Mouse (Mus musculus): ENCODE results near the gene Pfkfb3. TPM values are rescaled to one million over a fixed set of nuclear protein-coding genes. Genes with fewer than 3 reads are reported as not detected.

The Pfkfb3 gene
- polyA plus RNA-seq, 1 experiment from 2014 or later, result 28.7 TPM

DNA sequence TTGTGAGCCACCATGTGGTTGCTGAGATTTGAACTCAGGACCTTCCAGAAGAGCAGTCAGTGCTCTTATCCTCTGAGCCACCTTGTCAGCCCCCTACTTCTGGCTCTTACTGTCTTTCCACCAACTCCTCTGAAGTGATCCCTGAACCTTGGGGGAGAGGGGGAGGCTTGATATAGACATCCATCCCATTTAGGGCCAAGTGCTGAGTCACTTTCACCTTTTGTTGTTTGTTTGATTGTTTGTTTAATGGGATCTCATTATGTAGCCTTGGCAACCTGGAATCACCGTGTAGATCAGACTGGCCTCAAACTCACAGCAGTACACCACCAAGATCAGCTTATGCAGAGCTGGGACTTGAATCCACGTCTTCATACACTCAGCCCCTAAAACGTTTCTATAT, 3.4 kb upstream of the Pfkfb3 start:
- ATAC-seq (ENCODE audit: low FRiP score, low TSS enrichment) (no peak), DNase-seq (no peak)
- Histone ChIP-seq H3K4me3 (replicated peaks; ENCODE audit: low read depth, low read length) (no peak overlapping the region), H3K9ac (replicated peaks; ENCODE audit: low read length) (no peak overlapping the region), H3K36me3 (ENCODE audit: control insufficient read depth, insufficient read depth, low read length) (no peaks in the 10 kb centered on the region), H3K4me1 (ENCODE audit: control insufficient read depth, insufficient read depth, low read length) (peaks cover 8% of the 10 kb centered on the region), H3K9me3 (ENCODE audit: control insufficient read depth, low read length) (no peaks in the 10 kb centered on the region), H3K27me3 (ENCODE audit: control insufficient read depth, insufficient read depth, low read length) (peaks cover 14% of the 10 kb centered on the region; the same call in 1 of the 2 replicates), H3K27ac (replicated peaks; ENCODE audit: low read depth, low read length) (no peak overlapping the region), H3K4me2 (ENCODE audit: low read length) (no peak overlapping the region)
- WGBS, result 66% methylated on average over 3 of the region's 3 CpGs

DNA sequence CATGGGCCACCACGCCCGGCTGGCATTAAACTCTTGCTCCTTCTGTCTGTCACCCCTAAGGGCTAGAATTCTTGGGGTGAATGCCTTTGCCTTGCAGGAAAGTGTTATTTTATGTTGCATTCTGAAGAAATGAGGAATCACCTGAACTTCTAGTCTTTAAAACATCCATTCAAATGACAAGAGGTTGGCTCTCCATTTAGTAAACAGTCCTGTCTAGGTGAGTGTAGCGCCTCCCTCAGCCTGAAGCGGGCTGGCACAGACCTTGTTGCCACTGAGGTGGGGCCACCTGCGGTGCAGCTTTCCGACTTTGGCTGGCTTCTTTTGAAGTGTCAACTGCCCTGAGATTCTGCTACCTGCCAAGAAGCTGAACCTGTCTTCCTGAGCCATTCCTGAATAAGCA, 1.4 kb upstream of the Pfkfb3 start:
- Histone ChIP-seq H3K9ac (replicated peaks; ENCODE audit: low read length) (no peak overlapping the region), H3K27me3 (ENCODE audit: control insufficient read depth, insufficient read depth, low read length) (peaks cover 14% of the 10 kb centered on the region; the same call in 1 of the 2 replicates), H3K27ac (replicated peaks; ENCODE audit: low read depth, low read length) (no peak overlapping the region), H3K9me3 (ENCODE audit: control insufficient read depth, low read length) (no peaks in the 10 kb centered on the region), H3K4me3 (replicated peaks; ENCODE audit: low read depth, low read length) (no peak overlapping the region), H3K4me2 (ENCODE audit: low read length) (no peak overlapping the region), H3K4me1 (ENCODE audit: control insufficient read depth, insufficient read depth, low read length) (peaks cover 10% of the 10 kb centered on the region), H3K36me3 (ENCODE audit: control insufficient read depth, insufficient read depth, low read length) (no peaks in the 10 kb centered on the region)
- no peak for ATAC-seq (ENCODE audit: low FRiP score, low TSS enrichment)
- WGBS, result 57% methylated on average over 6 of the region's 6 CpGs
- DNase-seq, result no peak

- H3K9me3 ChIP-seq (ENCODE audit: control insufficient read depth, low read length), result no peaks in the 10 kb centered on the region
- H3K4me1 ChIP-seq (ENCODE audit: control insufficient read depth, insufficient read depth, low read length), result peaks cover 10% of the 10 kb centered on the region
- H3K9ac ChIP-seq (replicated peaks; ENCODE audit: low read length), result peak overlapping the region; percentile 62
- no peaks in the 10 kb centered on the region for H3K36me3 ChIP-seq (ENCODE audit: control insufficient read depth, insufficient read depth, low read length)
- DNase-seq (peak; percentile 30), ATAC-seq (ENCODE audit: low FRiP score, low TSS enrichment) (peak; percentile 13; the same call in 1 of the 2 replicates)
- no peak overlapping the region for H3K27ac ChIP-seq (replicated peaks; ENCODE audit: low read depth, low read length)
- peak overlapping the region; percentile 99 for H3K4me2 ChIP-seq (ENCODE audit: low read length)
- peak overlapping the region; percentile 60 for H3K4me3 ChIP-seq (replicated peaks; ENCODE audit: low read depth, low read length)
- 3% methylated on average over 15 of the region's 15 CpGs for WGBS
- H3K27me3 ChIP-seq (ENCODE audit: control insufficient read depth, insufficient read depth, low read length), result peaks cover 14% of the 10 kb centered on the region; the same call in 1 of the 2 replicates
These were observed 868 bp downstream of the Pfkfb3 start for GRCm38 (mm10) chr2:11552966-11553451.

GRCm38 (mm10) chr2:11552297-11552821, 1.5 kb downstream of the Pfkfb3 start:
- DNase-seq, result peak; percentile 24
- H3K4me3 ChIP-seq (replicated peaks; ENCODE audit: low read depth, low read length), result peak overlapping the region; percentile 60
- 5% methylated on average over 9 of the region's 9 CpGs for WGBS

GRCm38 (mm10) chr2:11551726-11552125, 2.2 kb downstream of the Pfkfb3 start:
- H3K9ac ChIP-seq (replicated peaks; ENCODE audit: low read length), result no peak overlapping the region
- 34% methylated on average over 1 of the region's 1 CpGs for WGBS
- peaks cover 10% of the 10 kb centered on the region for H3K4me1 ChIP-seq (ENCODE audit: control insufficient read depth, insufficient read depth, low read length)
- no peaks in the 10 kb centered on the region for H3K9me3 ChIP-seq (ENCODE audit: control insufficient read depth, low read length)
- no peak overlapping the region for H3K4me2 ChIP-seq (ENCODE audit: low read length)
- no peak overlapping the region for H3K27ac ChIP-seq (replicated peaks; ENCODE audit: low read depth, low read length)
- peaks cover 14% of the 10 kb centered on the region; the same call in 1 of the 2 replicates for H3K27me3 ChIP-seq (ENCODE audit: control insufficient read depth, insufficient read depth, low read length)
- no peak for DNase-seq
- no peak for ATAC-seq (ENCODE audit: low FRiP score, low TSS enrichment)
- no peaks in the 10 kb centered on the region for H3K36me3 ChIP-seq (ENCODE audit: control insufficient read depth, insufficient read depth, low read length)
- H3K4me3 ChIP-seq (replicated peaks; ENCODE audit: low read depth, low read length), result no peak overlapping the region

More at GRCm38 (mm10) chr2:11552297-11552821, 1.5 kb downstream of the Pfkfb3 start:
- H3K9ac ChIP-seq (replicated peaks; ENCODE audit: low read length), result no peak overlapping the region
- H3K27ac ChIP-seq (replicated peaks; ENCODE audit: low read depth, low read length), result no peak overlapping the region
- no peaks in the 10 kb centered on the region for H3K9me3 ChIP-seq (ENCODE audit: control insufficient read depth, low read length)
- no peaks in the 10 kb centered on the region for H3K36me3 ChIP-seq (ENCODE audit: control insufficient read depth, insufficient read depth, low read length)
- peak overlapping the region; percentile 99 for H3K4me2 ChIP-seq (ENCODE audit: low read length)
- peaks cover 14% of the 10 kb centered on the region; the same call in 1 of the 2 replicates for H3K27me3 ChIP-seq (ENCODE audit: control insufficient read depth, insufficient read depth, low read length)
- ATAC-seq (ENCODE audit: low FRiP score, low TSS enrichment), result peak; percentile 12; the same call in 1 of the 2 replicates
- H3K4me1 ChIP-seq (ENCODE audit: control insufficient read depth, insufficient read depth, low read length), result peaks cover 10% of the 10 kb centered on the region

DNA sequence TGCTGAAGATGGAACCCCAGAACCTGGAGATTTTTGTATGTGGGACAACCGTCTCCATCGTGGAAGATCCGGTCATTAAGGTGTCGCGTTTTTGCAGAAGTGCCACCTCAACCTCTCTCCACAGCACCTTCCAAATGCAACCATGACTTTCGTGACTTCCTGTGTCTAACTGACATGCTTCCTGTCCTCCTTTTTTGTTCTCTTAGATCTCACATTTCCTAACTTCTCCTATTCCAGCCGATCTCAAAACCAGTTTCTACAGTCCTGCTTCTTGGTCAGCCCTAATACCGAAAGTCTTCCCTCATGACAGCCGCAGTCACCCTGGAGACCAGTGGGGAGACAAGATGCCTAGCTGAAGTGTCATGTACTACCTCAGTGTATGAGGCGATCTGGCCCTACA, 5.4 kb downstream of the Pfkfb3 start:
- no peak overlapping the region for H3K27ac ChIP-seq (replicated peaks; ENCODE audit: low read depth, low read length)
- no peak overlapping the region for H3K4me2 ChIP-seq (ENCODE audit: low read length)
- H3K9me3 ChIP-seq (ENCODE audit: control insufficient read depth, low read length), result no peaks in the 10 kb centered on the region
- 92% methylated on average over 10 of the region's 10 CpGs for WGBS
- no peaks in the 10 kb centered on the region for H3K36me3 ChIP-seq (ENCODE audit: control insufficient read depth, insufficient read depth, low read length)
- peaks cover 11% of the 10 kb centered on the region; the same call in 1 of the 2 replicates for H3K27me3 ChIP-seq (ENCODE audit: control insufficient read depth, insufficient read depth, low read length)
- H3K4me1 ChIP-seq (ENCODE audit: control insufficient read depth, insufficient read depth, low read length), result peaks cover 10% of the 10 kb centered on the region
- DNase-seq (no peak), ATAC-seq (ENCODE audit: low FRiP score, low TSS enrichment) (no peak)
- H3K4me3 ChIP-seq (replicated peaks; ENCODE audit: low read depth, low read length), result no peak overlapping the region
- H3K9ac ChIP-seq (replicated peaks; ENCODE audit: low read length), result no peak overlapping the region

- H3K4me2 ChIP-seq (ENCODE audit: low read length), result no peak overlapping the region
- ATAC-seq (ENCODE audit: low FRiP score, low TSS enrichment) (no peak), DNase-seq (no peak)
- H3K36me3 ChIP-seq (ENCODE audit: control insufficient read depth, insufficient read depth, low read length), result no peaks in the 10 kb centered on the region
- 66% methylated on average over 2 of the region's 2 CpGs for WGBS
- H3K4me3 ChIP-seq (replicated peaks; ENCODE audit: low read depth, low read length), result no peak overlapping the region
- no peaks in the 10 kb centered on the region for H3K9me3 ChIP-seq (ENCODE audit: control insufficient read depth, low read length)
- H3K27ac ChIP-seq (replicated peaks; ENCODE audit: low read depth, low read length), result no peak overlapping the region
- H3K9ac ChIP-seq (replicated peaks; ENCODE audit: low read length), result no peak overlapping the region
- H3K4me1 ChIP-seq (ENCODE audit: control insufficient read depth, insufficient read depth, low read length), result peaks cover 5% of the 10 kb centered on the region; the same call in 1 of the 2 replicates
- peaks cover 4% of the 10 kb centered on the region; the same call in 1 of the 2 replicates for H3K27me3 ChIP-seq (ENCODE audit: control insufficient read depth, insufficient read depth, low read length)
These were observed 6.3 kb downstream of the Pfkfb3 start for GRCm38 (mm10) chr2:11547609-11548008.

DNA sequence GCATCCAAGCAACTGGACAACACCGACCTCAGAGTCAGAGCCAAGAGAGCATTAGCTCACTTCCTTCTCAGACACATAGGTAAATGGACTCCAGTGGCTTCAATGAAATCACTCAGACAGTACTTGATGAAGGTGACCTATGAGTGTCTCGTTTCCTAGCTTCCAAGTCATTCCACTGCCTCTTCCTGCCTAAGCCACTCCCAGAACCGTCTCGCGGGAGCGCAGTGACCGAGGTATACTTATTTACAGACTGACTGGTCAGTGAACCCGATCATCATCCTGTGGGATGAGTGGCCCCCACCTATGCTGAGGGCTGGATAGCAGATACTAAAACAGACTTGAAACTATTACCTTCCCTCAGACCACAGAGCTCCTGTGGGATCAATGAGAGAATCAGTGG, 7.8 kb downstream of the Pfkfb3 start:
- DNase-seq (no peak), ATAC-seq (ENCODE audit: low FRiP score, low TSS enrichment) (no peak)
- Histone ChIP-seq H3K9me3 (ENCODE audit: control insufficient read depth, low read length) (no peaks in the 10 kb centered on the region), H3K4me2 (ENCODE audit: low read length) (no peak overlapping the region), H3K36me3 (ENCODE audit: control insufficient read depth, insufficient read depth, low read length) (no peaks in the 10 kb centered on the region), H3K27me3 (ENCODE audit: control insufficient read depth, insufficient read depth, low read length) (no peaks in the 10 kb centered on the region), H3K27ac (replicated peaks; ENCODE audit: low read depth, low read length) (no peak overlapping the region), H3K4me1 (ENCODE audit: control insufficient read depth, insufficient read depth, low read length) (no peaks in the 10 kb centered on the region), H3K4me3 (replicated peaks; ENCODE audit: low read depth, low read length) (no peak overlapping the region), H3K9ac (replicated peaks; ENCODE audit: low read length) (no peak overlapping the region)
- 91% methylated on average over 8 of the region's 8 CpGs for WGBS

DNA sequence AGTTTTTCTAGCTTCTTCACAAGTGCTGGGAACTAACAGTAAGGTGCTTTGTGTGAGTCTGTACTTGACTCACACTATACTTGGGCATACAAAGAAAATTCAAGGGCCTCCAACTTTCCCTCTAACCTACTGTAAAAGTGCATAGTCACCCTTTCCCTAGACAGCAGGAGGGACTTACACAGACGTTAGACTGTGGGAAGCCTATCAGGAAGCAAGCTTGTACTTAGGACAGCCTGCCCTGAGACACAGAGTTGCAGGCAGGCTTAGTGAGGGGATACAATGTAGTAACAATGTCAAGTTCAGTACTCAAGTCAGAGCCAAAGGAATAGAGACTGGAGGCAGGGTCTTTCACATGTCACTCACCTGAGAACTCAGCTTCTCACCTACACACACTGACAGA, 8.5 kb downstream of the Pfkfb3 start:
- H3K27me3 ChIP-seq (ENCODE audit: control insufficient read depth, insufficient read depth, low read length), result no peaks in the 10 kb centered on the region
- no peaks in the 10 kb centered on the region for H3K4me1 ChIP-seq (ENCODE audit: control insufficient read depth, insufficient read depth, low read length)
- no peaks in the 10 kb centered on the region for H3K36me3 ChIP-seq (ENCODE audit: control insufficient read depth, insufficient read depth, low read length)
- ATAC-seq (ENCODE audit: low FRiP score, low TSS enrichment), result no peak
- no peak for DNase-seq
- WGBS, result 38% methylated on average over 1 of the region's 1 CpGs
- no peak overlapping the region for H3K9ac ChIP-seq (replicated peaks; ENCODE audit: low read length)
- no peak overlapping the region for H3K4me2 ChIP-seq (ENCODE audit: low read length)
- H3K9me3 ChIP-seq (ENCODE audit: control insufficient read depth, low read length), result no peaks in the 10 kb centered on the region
- H3K27ac ChIP-seq (replicated peaks; ENCODE audit: low read depth, low read length), result no peak overlapping the region
- no peak overlapping the region for H3K4me3 ChIP-seq (replicated peaks; ENCODE audit: low read depth, low read length)
